Mouse (Mus musculus) cerebellum, adult 11-12 months (tissue): ENCODE data around the gene Ttc13.

Source experiments
- DNase-seq: peaks from one replicate; pipeline ENCODE4 v3.0.0; 2022

Ttc13 gene

GRCm38 (mm10) chr8:124653568-124654475 is 68.0 kb downstream of the Ttc13 start:
- no peak for DNase-seq

DNA sequence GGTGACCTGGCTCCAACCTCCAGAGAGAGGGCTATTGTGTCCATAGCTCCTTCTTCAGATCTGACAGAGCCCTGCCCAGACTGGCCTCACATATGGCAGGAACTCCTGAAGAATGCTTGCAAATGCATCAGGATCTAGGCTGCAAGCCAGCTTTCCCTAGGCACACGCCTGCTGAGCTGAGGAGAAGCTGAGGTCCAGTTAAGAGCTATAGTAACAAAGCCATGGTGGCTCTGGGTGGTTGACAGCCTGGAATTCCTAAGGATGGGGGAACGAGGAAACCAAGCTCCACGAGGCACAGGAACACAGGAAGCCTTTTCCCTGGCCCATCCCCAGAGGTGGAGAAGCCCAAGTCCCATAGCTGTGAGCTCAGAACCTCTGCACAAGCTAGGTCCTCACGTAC is 69.2 kb downstream of the Ttc13 start:
- DNase-seq, result peak; percentile 63

- DNase-seq, result no peak
These were observed 70.0 kb downstream of the Ttc13 start for GRCm38 (mm10) chr8:124651776-124652175.

- no peak for DNase-seq
These were observed 73.5 kb downstream of the Ttc13 start for GRCm38 (mm10) chr8:124648311-124648710.

DNA sequence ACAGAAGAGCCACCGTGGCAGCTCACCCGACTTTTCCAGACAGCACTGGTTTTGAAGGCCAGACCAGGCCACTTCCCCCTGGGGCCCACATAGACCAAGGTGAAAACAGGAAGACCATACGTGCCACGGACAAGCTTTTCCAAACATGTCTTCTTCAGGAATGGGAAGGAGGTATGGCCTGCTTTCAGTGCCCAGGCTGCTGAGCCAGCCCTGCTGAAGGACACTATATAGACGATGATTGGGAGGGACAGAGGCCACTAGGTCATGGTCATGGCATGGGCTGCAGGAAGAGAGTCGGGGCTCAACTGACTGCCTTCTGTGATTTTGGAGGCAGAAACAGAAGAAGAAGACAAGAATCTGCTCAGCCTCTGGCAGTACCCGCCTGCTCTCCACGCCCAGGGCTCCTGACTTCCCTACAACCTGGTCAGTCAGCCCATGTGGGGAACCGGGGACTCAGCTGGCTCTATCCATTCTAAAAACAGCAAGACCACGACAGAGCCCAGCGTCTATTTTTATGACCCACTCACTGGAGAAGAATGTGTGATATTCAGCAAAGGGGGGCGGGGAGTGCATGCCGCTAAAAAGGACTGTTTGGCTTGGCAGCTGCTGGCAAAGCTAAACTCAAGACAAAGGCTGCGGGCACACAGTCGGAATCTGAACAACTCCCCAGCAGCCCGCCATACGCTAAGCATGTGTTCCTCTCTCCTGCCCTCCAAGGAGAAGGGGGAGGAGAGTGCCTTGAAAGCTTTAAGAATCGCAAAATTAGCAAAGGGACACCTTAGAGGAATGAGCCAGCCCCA is 78.0 kb downstream of the Ttc13 start:
- DNase-seq, result no peak

DNA sequence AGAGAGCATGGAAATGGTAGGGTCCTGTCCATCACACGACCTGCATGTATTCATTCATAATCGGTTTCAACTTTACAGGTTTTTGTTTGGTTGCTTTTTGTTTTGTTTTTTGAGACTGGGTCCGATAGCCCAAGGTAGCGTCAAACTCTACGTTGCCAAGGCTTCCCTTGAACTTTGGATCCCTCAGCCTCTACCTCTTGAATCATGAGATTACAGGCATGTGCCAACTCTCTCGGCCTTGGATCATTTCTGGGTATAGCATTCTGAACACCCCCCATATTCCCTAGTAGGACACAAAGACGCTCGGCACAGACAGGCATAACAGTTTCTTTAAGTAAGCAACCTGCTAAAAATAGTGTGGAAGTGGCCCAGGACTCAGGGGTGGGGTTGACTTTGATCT is 80.2 kb downstream of the Ttc13 start:
- DNase-seq, result no peak

- DNase-seq, result no peak
These were observed 86.6 kb downstream of the Ttc13 start for GRCm38 (mm10) chr8:124635247-124635502.

DNA sequence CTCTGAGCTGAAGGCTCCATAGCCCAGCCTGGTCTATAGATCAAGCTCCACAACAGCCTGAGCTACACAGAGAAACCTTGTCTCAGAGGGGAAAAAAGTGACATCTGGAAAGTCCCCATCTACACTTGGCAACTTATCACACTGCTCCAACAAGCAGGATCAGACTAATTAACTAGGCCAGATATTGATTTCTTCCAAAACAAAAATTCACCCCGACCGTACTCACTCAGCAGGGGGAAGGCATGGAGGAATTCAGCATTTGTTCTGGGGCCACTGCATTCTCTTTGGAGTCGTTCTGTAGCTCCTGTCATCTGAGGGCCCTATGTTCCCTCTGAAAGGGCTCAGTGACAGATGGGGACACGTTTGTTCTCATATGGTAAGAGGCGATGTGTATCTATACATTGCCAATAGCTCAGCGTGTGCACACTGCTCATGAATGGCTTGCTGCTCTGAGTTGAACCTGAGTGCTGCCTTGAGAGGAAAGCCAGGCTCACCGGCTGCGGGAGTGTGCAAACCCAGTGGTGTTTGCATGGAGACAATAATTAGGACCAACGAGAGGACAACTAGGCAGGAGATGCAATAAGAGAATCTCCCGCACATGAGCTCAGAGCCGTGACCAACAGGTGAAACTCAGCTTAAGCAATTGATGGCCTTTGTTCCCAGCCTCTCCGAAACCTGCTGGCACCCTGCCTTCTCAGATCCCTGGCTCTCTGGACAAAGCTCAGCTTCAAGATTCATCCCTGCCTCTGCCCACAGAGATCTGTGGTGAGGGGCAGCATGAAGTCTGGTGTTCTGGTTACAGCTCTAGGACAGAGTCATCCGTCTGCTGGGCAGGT is 87.2 kb downstream of the Ttc13 start:
- no peak for DNase-seq

- DNase-seq, result peak; percentile 52
These were observed 88.6 kb downstream of the Ttc13 start for GRCm38 (mm10) chr8:124633001-124633703.

DNA sequence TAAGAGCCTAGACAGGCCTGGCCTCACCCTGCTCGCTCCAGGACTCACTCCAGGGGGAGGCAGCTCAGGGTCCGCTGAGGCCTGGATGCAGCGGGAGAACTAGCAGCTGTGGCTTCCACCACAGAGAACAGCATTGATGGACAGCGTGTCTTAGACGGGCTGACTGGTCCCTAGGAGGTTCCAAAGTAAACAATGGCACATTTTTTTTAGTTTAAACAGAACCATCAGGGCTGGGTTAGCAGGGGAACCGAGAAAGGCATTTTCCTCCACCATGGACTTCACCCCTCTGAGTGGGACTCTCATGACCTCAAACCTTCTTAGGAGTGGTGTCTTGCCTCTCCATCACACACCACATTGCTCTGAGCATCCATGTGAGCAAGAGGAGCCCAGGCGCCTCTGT is 89.8 kb downstream of the Ttc13 start:
- no peak for DNase-seq

- DNase-seq, result no peak
These were observed 90.9 kb downstream of the Ttc13 start for GRCm38 (mm10) chr8:124630891-124631290.

- DNase-seq, result peak; percentile 48
These were observed 91.3 kb downstream of the Ttc13 start for GRCm38 (mm10) chr8:124630489-124630888.

DNA sequence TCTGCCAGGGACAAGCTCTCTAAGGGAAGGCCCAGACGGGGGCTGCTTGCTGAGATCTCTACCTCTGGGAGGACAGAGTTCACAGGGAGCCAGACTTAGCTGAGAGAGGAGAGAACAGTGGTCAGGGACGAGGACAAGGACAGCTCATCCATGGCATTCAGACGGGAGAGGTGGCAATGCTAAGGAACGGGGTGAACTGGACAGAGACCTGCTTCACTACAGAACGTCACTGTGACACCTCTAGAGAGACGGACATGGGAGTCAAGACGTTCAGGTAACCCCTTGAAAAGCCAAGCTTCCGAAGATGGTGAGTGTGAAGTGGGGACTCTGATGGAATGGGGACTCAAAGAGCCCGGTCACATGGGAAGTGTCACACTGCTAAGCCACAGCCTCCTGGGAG is 95.5 kb downstream of the Ttc13 start:
- DNase-seq, result no peak
